Mouse (Mus musculus): ENCODE results near the gene Gm8300. TPM values are rescaled to one million over a fixed set of nuclear protein-coding genes. Genes with fewer than 3 reads are reported as not detected.
A peak's percentile ranks its signal among the peaks of the same experiment; 100 is the strongest.
"Not testable (repeated sequence)": the region's sequence is repeated elsewhere in the genome, so short reads cannot be mapped to it uniquely, and the experiment has no call there.

Gene Gm8300
- not detected for total RNA-seq (2021)
- long read RNA-seq, experiment 1 = 0 reads
- long read RNA-seq, experiment 2 = 0 reads

DNA sequence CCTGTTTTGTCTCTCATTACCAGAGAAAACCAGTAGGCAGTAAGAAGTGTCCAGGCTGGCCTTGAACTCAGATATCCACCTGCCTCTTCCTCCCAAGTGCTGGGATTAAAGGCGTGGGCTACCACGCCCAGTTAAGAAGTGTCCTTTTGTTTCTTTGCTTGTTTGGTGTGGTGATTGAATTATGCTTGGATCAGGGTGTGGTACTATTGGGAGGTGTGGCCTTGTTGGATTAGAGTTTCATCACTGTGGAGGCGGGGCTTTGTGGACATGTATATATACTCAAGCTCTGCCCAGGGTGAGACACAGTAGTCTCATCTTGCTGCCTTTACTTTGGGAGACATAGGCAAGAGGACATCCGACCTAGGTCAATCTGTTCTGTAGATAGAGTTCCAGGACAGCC, at the start of gene Gm8300:
Gene Gm8300, plus strand, starts transcription at position 301 of the 400 bp plus-strand sequence.
- not testable (repeated sequence) for DNase-seq

DNA sequence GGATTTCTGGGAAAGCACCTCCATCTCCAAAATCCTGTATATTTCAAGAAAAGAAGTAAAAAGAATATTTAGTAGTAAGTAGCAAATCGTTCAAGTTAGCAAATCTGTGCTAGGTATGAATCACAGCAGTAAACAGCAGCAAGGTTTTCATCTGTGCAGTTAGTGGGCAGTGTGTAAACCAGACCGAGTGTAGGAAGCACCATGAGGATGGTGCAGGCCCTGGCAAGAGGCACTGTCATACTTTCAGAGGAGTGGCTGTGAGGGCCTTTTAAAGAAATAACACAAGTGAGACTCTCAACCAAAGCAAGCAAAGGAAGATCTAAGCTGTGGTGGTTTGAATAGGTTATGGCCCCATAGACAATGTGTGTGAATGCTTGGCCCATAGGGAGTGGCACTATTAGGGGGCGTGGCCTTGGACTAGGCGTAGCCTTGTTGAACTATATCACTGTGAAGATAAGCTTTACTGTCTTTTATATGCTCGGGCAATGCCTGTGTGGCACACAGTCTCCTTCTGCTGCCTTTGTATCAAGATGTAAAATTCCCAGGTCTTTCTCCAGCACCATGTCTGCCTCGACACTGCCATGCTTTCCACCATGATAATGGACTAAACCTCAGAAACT, 49.3 kb upstream of the Gm8300 start:
- no peak for DNase-seq

DNA sequence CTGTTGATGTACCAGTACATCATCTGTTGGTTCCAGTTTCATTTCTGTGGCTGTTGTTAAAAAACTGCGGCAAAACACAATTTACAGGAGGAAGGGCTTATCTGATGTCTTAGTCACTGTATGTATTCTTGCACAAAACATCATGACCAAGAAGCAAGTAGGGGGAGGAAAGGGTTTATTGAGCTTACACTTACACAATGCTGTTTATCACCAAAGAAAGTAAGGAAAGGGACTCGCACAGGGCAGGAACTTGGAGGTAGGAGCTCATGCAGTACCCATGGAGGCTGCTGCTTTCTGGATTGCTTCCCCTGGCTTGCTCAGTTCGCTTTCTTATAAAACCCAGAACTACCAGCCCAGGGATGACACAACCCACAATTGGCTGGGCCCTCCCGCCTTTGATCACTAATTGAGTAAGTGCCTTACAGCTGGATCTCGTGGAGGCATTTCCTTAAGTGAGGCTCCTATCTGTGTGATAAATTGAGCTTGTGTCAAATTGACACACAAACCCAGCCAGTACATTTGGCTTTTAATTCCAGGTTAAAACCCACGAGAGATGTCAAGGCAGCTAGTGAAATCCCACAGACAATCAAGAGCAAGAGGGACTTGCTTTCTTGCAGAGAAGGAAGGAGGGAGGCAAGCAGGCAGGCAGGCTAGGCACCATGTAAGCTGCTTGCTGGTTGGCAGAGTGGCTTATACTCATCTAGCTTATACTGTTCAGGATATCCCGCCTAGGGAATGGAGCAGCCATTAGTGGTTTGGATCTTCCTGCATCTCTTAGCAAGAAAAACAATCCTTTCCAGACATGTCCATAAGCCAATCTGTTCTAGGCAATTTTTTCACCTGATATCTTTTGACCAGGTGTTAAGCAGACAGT, 43.6 kb upstream of the Gm8300 start:
- peak; percentile 16 for DNase-seq

DNA sequence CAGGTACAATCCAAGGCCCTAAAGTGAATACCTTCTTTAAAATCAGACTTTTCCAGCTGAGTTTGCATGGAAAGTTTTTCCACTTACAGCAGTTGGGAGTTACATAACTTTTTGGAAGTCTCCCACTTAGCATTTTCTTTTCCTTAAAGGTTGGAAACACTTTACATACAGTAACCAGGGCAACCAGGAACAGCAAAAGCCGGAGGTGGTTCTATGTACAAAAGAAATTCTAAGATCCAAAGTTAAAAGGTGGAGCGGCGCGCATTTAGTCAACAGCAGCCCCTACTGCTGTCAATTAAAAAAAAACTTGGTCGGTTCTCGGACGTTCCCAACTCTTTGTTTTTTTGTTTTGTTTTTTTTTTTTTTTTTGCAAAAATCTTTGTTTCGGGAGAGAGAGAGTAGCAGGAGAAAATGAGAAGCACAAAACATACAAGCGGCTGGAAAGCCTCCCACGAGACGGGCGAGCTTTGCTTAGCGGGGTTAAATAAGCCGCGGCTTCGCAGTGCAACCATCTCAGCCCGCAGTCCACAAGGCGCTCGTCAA, 42.6 kb upstream of the Gm8300 start:
- peak; percentile 13 for DNase-seq

DNA sequence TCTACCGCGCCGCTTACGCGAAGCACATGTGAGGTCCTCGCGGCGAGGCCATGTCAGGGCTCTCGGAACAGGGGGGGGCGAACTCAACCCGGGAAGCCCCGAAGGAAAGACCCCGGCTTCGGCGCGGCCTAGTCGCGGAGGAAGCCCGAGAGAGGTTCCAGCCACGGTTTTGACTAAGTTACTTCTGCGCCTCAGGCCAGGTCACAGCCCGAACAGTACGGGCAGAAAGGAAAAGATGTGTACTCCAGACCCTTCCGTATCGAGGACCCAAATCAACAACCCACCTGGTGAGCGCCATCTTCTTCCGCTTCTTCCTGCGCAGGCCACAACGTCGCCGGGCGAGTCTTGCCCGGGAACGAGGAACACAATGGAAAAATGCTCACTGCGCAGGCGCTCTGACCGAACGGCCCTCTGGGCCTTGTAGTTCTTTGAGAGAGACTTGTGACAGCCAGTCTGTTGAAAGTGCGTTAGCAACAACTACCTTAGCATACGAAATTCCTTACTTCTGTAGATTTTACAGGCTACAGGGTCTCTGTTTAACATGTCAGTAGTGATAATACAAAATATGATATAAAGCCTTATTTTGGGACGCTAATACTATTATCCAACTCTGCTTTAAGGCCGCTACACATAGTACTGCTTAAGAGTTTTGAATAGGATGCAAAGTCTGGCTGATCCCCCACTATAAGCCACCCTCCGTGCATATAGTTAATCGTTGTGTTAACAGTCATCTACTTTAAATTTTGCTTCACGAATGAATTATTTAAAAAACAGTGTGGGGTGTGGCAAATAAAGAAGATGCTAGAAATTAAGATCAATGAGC, 41.9 kb upstream of the Gm8300 start, which contains the start of gene Snw1:
Gene Snw1, minus strand, starts transcription at position 311 of the 823 bp plus-strand sequence.
- DNase-seq = peak; percentile 94

DNA sequence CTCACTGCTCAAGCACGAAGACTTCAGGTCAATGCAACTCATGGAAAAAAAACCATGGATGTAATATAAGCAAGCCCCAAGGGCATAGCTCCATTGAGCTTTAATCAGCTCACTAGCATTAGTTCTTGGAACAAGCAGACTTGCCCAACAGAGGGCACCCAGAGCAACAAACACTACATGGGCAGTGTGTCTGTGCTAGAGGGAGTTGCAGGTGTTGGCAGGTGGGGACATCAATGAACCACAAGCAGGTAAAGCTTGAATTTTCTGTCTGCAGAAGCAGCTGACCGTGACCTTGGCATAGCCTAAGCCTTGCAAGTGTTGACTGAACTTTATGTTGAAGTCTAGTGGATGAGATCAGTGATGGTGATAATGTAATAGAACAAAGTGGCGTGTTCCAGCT, 39.4 kb upstream of the Gm8300 start:
- no peak for DNase-seq

DNA sequence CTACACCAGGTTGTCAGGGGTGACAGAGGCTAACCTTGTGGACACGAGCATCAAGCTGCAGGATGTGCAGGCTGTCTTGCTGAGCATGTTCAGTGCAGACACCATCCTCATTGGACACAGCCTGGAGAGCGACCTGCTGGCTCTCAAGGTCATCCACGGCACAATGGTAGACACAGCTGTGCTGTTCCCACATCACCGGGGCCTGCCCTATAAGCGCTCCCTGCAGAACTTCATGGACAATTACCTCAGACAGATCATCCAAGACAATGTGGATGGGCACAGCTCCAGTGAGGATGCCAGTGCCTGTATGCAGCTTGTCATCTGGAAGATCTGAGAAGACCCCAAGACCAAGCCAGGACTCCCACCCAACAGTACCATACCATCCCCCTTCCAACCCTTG, 31.6 kb upstream of the Gm8300 start:
- DNase-seq = not testable (repeated sequence)

DNA sequence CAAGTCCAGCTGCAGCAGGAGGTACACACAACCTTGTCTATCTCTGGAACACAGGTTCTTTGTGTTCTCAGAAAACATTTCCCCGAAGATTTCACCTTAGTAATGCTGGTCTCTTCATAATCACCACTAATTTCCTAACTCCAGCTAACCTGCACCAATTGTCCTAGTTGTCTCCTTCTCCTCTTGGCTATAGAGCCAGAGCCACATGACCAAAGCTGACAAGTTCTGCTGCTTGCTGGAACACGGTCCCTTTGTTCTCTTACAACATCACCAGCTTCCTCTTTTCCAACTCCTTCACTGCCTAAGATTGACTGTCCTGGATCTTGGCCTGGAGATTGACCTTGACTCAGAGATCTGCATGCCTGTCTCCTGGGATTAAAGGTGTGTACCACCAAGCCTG, 25.4 kb upstream of the Gm8300 start:
- DNase-seq = not testable (repeated sequence)

DNA sequence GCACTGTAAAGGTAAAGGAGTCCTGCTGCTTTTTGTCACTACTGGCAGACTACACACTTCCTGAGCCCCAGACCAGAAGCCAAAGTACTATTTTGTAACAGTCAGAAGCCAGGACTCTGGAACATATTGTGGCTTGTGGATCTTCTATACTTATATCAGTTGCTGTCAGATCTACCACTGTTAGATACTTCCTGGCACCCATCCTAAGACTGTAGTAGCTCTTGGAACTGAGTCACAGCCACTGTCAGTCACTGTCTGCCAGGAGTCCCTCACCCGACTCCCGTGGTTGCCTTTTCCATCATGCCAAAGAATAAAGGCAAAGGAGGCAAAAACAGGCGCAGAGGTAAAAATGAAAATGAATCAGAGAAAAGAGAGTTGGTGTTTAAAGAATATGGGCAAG, 19.7 kb upstream of the Gm8300 start, which contains the start of gene Gm5788:
Gene Gm5788, plus strand, starts transcription at position 301 of the 400 bp plus-strand sequence.
- DNase-seq = not testable (repeated sequence)

DNA sequence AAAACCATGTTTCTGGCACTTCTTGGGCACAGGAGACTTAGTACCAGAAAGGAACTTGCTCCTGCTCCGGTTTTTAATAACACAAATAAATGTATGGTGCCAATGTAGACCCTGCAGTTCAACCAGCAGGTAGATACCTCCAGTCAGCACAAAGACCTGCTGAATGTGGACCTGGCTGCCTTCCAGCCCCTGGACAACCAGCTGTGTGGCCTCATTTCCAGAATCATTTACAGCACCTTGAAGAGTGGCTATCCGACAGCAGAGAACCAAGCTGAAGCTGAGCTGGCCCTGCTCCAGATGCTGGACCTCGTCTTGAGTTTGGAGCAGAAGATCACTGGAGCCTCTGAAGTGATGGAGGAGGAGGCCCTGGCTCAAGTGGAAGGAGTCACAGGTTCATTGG, 5.5 kb downstream of the Gm8300 start:
- DNase-seq = not testable (repeated sequence)

DNA sequence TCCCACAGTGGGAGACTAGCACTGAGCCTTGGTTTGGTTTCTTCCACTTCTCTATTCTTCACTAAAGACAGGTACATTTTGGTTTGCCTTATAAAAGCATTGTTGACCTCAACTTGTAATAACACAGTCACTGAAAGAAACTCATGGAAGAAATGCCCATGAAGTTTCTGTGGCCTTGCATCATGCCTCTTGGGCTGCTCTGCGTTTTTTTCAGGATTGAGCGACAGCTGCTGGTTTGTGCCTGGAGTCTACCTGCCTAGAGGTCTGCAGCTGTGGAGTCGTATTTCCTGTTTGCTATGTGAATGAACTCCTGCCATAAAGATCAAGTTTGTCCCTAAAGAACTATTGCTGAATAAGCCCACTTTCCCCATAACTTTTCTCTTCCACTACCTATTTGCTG, 29.8 kb downstream of the Gm8300 start:
- DNase-seq = no peak

DNA sequence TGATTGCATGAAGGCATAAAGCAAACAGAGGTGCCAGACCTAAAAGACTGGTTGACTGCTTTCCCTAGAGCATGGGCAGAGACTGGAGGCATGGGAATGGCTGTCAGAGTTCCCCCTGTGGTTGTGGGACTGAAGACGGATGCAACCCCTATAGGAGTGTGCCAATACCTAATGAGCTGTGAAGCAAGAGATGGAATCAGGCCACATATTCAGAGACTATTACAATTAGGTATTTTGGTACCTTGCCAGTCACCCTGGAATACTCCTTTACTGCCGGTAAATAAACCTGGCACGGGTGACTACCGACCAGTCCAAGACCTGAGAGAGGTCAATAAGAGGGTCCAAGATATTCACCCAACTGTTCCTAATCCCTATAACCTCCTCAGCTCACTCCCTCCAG, 36.5 kb downstream of the Gm8300 start:
- not testable (repeated sequence) for DNase-seq

Other genes with a start within 250 kb of the Gm8300 start
- 10 to 100 TPM; 34.2 to 40.2 TPM for gene Vipas39, start 248.1 kb upstream of the Gm8300 start, total RNA-seq (2021)
- 100 to 1,000 TPM; 117 TPM for gene Ahsa1, start 247.8 kb upstream of the Gm8300 start, total RNA-seq (2021)
- gene Ism2, start 214.6 kb upstream of the Gm8300 start, total RNA-seq (2021) = under 1 TPM; 0.18 to 0.55 TPM
- gene Sptlc2, start 126.0 kb upstream of the Gm8300 start, total RNA-seq (2021) = 100 to 1,000 TPM; 135 to 149 TPM
- gene Slirp, start 70.4 kb upstream of the Gm8300 start, total RNA-seq (2021) = 100 to 1,000 TPM; 186 to 195 TPM
- 10 to 100 TPM; 23.9 to 24.3 TPM for gene Alkbh1, start 70.3 kb upstream of the Gm8300 start, total RNA-seq (2021)
- gene Snw1, start 42.0 kb upstream of the Gm8300 start, total RNA-seq (2021) = 10 to 100 TPM; 58.2 to 61.2 TPM
- gene Gm5788, start 19.6 kb upstream of the Gm8300 start, total RNA-seq (2021) = not detected
- gene Oog1, start 88.4 kb downstream of the Gm8300 start, total RNA-seq (2021) = not detected
- gene Gm4027, start 104.6 kb downstream of the Gm8300 start, total RNA-seq (2021) = not detected
- gene Gm16381, start 130.3 kb downstream of the Gm8300 start, total RNA-seq (2021) = not detected

Measured in adrenal gland, postnatal 10 days (tissue).